ENCODE assay signal across 3 mouse cellular contexts in genomic region chr1:144141398-144141797, GRCm38 (mm10).
DNase-seq lines count a peak whose midpoint lies in the region.

No protein-coding gene starts in this region.

- peak; percentile 14 for DNase-seq in ES-CJ7 (ENCODE audit: low read depth, low spot score)
- peak; percentile 73 for DNase-seq in R1 (ENCODE audit: low read depth, low spot score)
- peak; percentile 69 for DNase-seq in ZHBTc4 (ENCODE audit: low read depth, low spot score)

Comparison
In these comparisons a context has a peak if more than half of its experiments do, and no peak if none do; other contexts are left out.
1. DNase-seq: peak in every context shown above with its lines; median percentile 73 in R1; 69 in ZHBTc4; 14 in ES-CJ7.